Mouse (Mus musculus) embryonic fibroblast, embryonic 13.5 days (primary cell): ENCODE results near the gene Adgrg7.

Experiments used
- CTCF ChIP-seq: IDR thresholded peaks from 2 replicates; pipeline ENCODE4 v1.5.1; 2011; ENCODE audit warnings: mild to moderate bottlenecking, control low read depth, low read length, moderate library complexity, borderline replicate concordance; ENCODE audit not compliant: insufficient read depth
- POLR2A ChIP-seq: IDR thresholded peaks from 2 replicates; pipeline ENCODE4 v1.6.1; 2011; ENCODE audit warnings: low read depth, mild to moderate bottlenecking, control low read depth, low read length, moderate library complexity

GRCm38 (mm10) chr16:56799541-56800029 lies 3.9 kb upstream of the Adgrg7 start:
- TF ChIP-seq POLR2A (no peak), CTCF (no peak)
